Mouse (Mus musculus) brain, embryonic 18.5 days (tissue): ENCODE data around the gene Fkbp2.

Experiments
- DNase-seq: peaks from one replicate; pipeline ENCODE4 v3.0.0-alpha.2; 2012; ENCODE audit warnings: low read depth, low spot score

The Fkbp2 gene

DNA sequence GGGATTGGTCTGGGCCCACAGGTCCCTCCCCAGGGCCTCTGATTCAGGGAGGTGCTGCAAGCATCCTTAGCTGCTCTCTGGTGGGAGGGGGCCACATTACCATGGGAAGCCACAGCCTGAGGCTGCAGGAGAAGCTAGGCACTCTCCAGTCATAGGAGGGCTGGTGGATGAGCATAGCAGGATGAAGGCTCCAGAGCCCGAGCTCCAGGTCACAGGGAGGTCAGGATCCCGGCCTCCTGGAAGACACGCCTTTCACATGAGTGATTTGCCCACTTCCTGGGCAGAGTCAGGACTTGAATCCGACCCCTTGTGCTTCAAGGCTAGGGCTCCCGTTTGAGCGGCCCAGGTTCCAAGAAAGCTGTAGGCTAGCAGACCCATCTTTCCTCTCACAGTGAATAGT is 8.7 kb downstream of the Fkbp2 start:
- no peak for DNase-seq

DNA sequence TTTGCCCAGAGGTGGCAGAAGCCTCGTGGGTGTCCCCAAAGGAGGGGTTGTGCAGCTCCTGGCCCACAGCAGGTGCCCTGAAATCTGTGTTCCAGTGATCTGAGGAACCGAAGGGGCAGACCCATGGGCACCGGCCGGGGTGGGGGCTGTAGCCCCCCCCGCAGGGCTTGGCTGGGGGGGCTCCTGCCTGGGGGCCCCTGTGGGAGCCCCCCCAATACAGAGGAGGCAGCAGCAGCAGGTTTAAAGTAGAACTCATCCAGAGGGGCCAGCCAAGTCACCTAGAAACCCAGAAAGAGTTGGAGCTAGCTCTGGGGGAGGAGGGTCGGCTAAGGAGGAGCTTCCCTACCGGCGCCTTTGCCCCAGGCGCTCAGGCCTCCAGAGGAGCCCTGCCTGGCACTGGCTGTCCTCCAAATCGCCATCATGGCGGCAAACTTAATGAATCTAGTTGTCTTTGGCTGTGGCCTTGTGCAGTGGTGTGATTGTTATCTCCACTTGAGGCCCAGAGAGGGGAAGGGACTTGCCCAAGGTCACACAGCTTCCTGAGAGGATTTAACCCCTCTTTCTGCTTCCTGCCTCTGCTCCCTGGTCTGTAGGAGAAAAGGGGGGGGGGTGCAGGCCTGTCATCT is 9.7 kb downstream of the Fkbp2 start:
- DNase-seq, result no peak

GRCm38 (mm10) chr19:6969665-6970381 is 10.5 kb downstream of the Fkbp2 start:
- no peak for DNase-seq

GRCm38 (mm10) chr19:6969291-6969664 is 11.0 kb downstream of the Fkbp2 start:
- no peak for DNase-seq

- DNase-seq, result no peak
Measured at GRCm38 (mm10) chr19:6968491-6969271, 11.6 kb downstream of the Fkbp2 start.

DNA sequence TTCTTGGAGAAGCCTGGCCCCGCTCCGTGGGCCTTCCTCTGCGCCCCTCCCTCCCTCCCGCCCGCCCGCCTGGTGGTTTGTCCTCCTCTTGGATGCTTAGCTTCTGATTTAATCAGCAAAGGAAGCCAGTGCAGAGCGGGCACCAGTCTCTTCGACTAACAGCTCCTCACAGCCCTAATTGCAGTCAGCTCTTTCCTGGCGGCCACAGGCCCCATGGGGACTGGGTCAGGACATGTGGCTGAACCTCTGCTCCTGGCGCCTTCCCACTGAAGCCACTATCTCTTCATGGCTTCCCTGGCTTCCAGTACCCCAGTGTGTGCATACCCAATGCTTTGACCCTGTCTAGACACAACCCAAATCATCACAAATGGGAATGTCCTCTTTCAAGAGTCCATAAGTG is 23.8 kb downstream of the Fkbp2 start:
- no peak for DNase-seq

DNA sequence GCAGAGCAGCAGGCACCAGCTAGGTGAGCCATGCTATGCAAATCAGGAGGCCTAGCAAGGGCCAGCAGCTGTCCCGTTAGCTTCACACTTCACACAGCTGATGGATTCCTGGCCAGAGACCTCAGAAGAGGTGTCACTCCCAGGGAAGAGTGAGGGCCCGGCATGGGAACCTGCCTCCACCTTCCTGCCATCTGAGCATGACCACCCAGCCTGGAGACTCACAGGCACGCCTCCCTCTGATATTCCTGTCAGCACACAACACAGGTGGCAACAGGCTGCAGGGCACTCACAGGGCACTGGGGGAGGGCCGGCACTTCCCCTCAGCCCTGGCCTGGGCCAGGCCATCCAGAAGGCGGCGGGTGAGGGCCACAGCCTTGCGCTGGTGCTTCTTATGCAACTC is 24.9 kb downstream of the Fkbp2 start:
- DNase-seq, result no peak

DNA sequence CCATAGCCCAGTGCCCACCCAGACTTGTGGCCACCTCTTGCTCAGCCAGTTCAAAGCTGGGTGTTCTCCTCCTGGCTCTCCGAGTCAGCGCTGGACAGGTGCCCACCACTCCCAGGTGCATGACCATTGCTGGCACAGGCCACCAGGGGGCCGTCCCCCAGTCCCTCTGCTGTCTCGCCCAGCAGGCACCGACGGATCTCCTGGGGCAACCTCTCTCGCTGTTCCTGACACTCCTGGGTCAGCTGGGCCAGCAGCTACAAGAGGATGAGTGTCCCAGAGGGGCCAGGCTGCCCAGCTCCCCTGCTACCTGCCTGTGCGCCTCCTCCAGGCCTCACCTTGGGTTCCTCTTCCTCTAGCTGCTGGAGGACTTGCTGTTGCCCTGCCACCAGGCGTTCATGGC is 26.3 kb downstream of the Fkbp2 start:
- DNase-seq, result no peak

DNA sequence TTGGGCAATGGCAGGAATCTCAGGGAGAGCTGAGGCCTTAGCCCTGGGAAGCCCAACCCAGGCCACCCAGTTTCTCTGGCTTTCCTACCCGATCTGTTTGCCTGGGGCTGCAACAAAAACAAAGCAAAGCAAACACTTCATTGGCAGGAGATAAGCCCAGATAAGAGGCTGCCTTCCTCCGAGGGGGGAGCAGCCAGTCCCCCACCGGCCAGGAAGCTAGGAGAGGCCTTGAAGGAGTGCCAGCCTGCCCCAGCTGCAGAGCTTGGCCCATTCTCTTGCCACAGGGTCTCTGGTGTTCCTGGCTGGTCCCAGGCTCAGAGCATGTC is 27.6 kb downstream of the Fkbp2 start:
- no peak for DNase-seq

DNA sequence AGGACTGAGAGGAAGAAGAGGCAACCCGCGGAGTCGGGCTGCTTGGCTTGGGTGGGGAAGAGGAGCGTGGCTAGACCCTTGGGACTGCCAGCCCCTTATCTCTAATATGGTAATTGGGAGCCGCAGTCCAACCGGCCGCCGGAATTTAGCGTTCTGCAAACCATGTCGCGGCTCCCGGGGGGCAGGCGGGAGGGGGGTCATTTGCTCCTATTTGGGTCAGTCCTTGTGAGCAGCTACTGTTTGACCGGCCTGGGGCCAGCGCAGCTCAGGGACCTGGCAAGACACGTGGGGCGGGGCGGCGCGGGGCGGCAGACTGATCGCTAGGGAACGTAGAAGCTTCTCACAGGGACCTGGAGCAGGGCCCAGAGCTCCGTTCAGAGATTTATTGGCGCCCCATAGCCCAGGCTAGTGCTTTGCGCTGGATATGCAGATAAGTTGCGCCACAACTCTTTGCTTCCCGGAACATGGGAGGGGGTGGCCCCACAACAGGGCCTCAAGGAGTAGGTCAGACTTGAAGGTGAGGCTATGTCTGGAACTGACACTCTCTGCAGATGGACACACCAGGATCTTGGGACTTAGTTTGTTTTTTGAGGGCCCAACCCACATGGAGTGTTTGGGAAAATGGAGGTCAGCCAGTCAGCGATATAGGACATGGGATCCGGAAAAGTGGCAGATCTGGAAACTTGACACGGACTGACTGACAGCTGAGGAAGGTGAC is 28.1 kb downstream of the Fkbp2 start:
- no peak for DNase-seq

GRCm38 (mm10) chr19:6951381-6951968 is 28.8 kb downstream of the Fkbp2 start:
- DNase-seq, result peak; percentile 86

DNA sequence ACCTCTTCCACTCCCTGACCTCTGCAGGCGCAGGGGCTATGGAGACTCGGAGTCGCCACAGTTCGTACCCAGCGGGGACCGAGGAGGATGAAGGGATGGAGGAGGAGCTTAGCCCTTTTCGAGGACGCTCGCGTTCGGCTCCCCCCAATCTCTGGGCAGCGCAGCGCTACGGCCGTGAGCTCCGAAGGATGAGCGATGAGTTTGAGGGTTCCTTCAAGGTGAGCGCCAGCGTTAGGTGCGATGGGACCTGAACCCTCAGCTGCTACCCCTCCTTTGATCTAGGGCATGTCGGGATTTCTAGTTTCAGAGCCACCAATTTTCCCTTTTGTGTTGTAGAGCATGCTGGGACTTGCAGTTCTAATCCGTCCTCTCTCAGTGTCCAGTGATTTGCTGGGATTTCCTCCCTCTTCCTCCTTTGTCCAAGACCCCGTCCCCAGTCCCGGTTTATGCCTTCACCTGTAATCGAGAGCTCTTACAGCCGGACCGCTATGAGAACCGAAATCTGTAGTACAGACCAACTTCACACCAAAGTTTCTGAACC is 29.6 kb downstream of the Fkbp2 start:
- peak; percentile 66 for DNase-seq

DNA sequence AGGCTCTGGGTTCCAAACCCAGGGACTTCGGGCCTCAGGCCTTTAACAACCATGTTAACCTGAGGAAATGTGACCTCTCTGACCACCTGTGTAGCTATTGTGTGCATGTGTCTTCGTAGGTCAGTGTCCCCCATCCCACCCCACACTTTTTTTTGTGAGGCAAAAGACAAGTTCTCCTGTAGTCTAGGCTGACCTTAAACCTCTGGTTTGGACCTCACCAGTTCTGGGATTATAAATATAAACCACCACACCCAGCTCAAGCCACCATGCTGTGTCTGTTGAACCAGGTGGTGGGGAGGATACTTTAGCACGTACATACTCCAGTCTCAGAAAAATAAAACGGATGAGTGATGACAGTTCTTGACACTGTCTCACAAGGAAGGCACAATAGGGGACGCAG is 30.4 kb downstream of the Fkbp2 start:
- no peak for DNase-seq

DNA sequence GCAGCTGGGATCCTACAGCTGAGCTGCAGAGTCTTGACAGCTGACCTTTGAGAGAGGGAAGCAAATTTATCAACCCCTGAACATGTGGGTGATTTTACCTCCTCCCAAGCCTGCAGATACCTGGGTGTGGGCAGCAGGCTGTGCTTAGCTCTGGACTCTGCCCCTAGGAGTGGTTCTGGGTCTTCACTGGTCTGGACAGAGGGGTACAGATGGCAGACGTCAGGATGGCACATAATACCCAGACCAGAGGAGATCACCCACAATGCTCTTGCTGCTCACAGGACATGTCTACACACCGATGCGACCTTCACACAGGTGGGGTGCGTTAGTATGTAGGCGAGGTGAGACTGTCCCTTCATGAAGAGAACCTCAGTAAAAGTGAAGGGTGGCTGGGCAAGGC is 30.8 kb downstream of the Fkbp2 start:
- DNase-seq, result no peak

DNA sequence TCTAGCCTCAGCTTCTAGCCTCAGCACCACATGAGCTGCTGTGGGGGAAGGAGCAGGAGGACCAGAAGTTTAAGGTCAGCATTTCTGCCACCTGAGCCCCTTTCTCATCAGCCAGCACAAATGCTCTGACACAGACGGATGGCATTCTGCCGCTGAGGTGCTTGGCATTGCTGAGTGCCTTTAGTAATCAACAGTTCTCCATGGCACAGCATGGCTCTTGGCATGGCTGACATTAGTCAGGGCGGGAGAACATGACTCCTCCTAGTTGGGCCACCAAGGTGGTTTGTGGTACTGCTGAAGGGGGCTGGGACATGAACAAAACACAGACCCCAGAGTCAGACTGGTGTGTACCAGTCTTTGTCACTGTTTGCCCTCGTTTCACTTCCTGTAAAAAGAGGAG is 32.1 kb downstream of the Fkbp2 start:
- DNase-seq, result no peak

GRCm38 (mm10) chr19:6947742-6948141 is 32.6 kb downstream of the Fkbp2 start:
- DNase-seq, result no peak

DNA sequence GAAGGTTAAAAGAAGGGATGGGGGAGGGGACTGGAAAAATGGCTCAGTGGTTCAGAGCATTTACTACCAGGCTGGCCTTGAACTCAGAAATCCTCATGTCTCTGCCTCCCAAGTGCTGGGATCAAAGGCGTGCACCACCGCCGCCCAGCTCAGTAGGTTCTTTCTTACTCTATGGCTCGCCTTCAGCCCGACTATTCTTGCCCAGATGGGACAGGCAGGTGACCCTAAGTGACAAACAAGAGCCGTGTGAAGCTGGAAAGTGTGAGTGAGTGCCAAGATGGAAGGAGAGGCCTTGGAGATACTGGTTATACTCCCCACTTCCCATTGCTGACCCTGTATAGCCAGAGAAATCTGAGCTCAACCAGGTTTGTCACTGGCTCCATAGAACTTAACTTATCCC is 36.6 kb downstream of the Fkbp2 start:
- DNase-seq, result no peak

DNA sequence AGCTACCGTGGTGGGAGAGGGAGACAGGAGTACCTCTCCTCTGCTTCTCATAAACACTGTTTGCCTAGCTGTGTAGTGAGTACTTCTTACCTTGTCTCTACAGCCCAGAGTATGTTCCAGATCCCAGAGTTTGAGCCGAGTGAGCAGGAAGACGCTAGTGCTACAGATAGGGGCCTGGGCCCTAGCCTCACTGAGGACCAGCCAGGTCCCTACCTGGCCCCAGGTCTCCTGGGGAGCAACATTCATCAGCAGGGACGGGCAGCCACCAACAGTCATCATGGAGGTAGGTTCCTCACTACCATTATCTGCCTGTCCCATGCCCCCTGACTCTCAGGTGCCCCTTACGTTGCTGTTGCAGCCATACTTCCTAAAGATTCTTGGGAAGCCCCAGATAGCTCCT is 37.5 kb downstream of the Fkbp2 start:
- DNase-seq, result no peak

DNA sequence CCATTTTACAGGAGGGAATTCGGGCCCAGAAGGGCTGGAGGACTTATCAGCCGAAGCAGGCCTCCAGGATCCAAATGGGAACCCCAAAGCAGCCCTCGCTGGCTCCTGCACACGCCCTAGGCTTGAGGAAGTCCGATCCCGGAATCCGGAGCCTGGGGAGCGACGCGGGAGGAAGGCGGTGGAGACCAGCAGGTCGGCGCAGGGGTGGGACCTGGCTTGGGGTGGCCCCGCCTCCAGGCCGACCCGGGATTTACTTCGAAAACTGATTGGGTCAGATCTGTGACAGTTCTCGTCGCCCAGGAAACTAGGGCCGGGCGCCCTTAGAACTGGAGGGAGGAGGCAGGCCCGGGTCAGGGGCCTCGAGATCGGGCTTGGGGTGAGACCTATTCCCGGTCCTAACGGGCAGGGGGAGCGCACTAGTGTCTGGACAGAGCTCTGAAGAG is 38.0 kb downstream of the Fkbp2 start, which contains the start of gene Gpr137:
Gene Gpr137, minus strand, starts transcription at position 232 of the 443 bp plus-strand sequence.
- peak; percentile 78 for DNase-seq

- peak; percentile 89 for DNase-seq
Measured at GRCm38 (mm10) chr19:6941372-6942248, 38.7 kb downstream of the Fkbp2 start, which contains the start of gene Bad. Gene Bad (plus strand): TSS chr19:6941861.
